Mouse (Mus musculus): ENCODE data around the gene Rtn4r. TPM values are rescaled to one million over a fixed set of nuclear protein-coding genes. Genes with fewer than 3 reads are reported as not detected.

Gene Rtn4r
- polyA plus RNA-seq, 1 experiment from 2014 or later: 0.79 TPM

GRCm38 (mm10) chr16:18128564-18128935, 1.1 kb downstream of the Rtn4r start:
- Histone ChIP-seq H3K9me3 (no peaks in the 10 kb centered on the region), H3K36me3 (no peaks in the 10 kb centered on the region), H3K4me1 (peaks cover 19% of the 10 kb centered on the region), H3K4me3 (peak overlapping the region; percentile 77; the same call in 1 of the 2 replicates), H3K27me3 (ENCODE audit: insufficient read depth, poor library complexity, severe bottlenecking) (peaks cover 92% of the 10 kb centered on the region), H3K27ac (no peak overlapping the region)
- DNase-seq (ENCODE audit: low spot score): no peak
- WGBS: 60% methylated on average over 6 of the region's 6 CpGs

DNA sequence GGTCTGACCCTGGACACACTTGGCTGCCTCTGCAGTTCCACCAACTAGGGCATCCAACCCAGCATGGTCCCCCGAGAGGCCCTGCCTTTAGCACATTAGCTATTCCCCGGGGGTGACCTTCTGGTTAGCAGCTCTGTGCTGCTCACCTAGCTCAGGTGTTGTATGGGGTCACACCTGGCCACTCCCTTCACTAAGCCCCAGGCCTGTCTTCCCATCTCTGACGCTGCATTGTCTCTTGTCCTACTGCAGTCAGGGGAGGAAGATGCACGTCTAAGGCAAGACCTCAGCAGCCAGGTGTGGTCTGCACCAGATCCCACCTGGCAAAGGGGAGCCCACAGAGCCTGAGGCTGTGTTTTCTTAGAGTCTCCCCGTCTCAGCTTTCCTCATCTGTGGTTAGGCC, 2.0 kb downstream of the Rtn4r start:
- Histone ChIP-seq H3K9me3 (no peaks in the 10 kb centered on the region), H3K27me3 (ENCODE audit: insufficient read depth, poor library complexity, severe bottlenecking) (peaks cover 93% of the 10 kb centered on the region), H3K36me3 (no peaks in the 10 kb centered on the region), H3K27ac (no peak overlapping the region), H3K4me3 (no peak overlapping the region), H3K4me1 (peaks cover 19% of the 10 kb centered on the region)
- 54% methylated on average over 5 of the region's 5 CpGs for WGBS
- no peak for DNase-seq (ENCODE audit: low spot score)

- no peak overlapping the region for H3K27ac ChIP-seq
- no peaks in the 10 kb centered on the region for H3K36me3 ChIP-seq
- no peak for DNase-seq (ENCODE audit: low spot score)
- WGBS: 54% methylated on average over 4 of the region's 4 CpGs
- H3K4me1 ChIP-seq: peaks cover 24% of the 10 kb centered on the region
- no peak overlapping the region for H3K4me3 ChIP-seq
- H3K27me3 ChIP-seq (ENCODE audit: insufficient read depth, poor library complexity, severe bottlenecking): peaks cover 94% of the 10 kb centered on the region
- no peaks in the 10 kb centered on the region for H3K9me3 ChIP-seq
Observed at GRCm38 (mm10) chr16:18130288-18130687, 2.8 kb downstream of the Rtn4r start.

DNA sequence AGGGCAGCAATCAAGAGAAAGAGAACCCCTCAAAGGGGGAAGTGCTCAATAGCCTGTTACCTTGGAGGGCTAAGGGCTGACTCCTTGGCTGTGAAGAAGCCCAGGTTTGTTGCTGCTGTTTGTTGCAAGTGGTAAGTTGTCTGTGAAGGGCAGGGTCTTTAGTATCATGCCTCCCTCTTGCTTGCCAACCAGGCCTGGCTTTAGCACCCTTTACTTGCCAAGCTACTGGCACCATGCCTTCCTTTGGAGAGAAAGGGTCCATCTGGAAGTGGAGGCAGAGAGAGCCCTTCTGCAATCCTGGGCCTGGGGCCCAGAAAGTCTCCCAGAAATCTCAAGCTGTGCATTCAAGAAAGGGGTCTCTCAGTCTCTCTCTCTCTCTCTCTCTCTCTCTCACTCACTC, 3.3 kb downstream of the Rtn4r start:
- Histone ChIP-seq H3K9me3 (no peaks in the 10 kb centered on the region), H3K27me3 (ENCODE audit: insufficient read depth, poor library complexity, severe bottlenecking) (peaks cover 94% of the 10 kb centered on the region), H3K36me3 (no peaks in the 10 kb centered on the region)

DNA sequence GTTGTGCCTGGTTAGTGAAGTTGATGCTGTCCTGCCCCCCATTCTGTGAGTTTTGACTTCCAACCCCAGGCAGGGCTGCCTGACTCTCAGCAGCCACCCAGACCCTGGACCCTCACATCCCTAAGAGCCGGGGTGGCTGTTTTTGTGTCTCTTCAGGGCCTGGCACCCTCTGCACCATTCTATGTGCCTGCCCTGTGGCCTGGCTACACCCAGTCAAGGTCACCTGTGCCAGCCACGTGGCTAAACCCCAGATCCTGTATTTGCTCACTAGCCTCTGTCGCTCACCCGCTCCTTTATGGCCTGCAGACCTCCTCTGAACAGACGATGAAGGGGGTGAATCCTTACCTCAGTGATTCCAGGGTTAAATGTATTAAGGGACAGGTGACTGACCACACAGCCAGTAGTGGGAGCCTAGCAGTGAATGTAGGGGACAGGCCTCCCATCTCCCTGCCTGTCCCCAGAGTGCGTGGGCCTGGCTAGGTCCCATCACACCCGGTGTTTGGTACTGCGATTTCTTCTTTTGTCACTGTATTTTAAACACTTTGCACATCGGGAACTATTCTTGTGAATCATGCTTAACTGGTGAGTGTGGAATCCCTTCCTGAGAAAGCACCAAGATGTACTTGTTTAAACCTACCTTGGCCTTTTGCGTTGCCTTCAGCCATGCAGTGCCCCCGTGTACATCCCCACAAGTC, 4.0 kb downstream of the Rtn4r start:
- Histone ChIP-seq H3K4me1 (peaks cover 26% of the 10 kb centered on the region), H3K27ac (no peak overlapping the region), H3K36me3 (no peaks in the 10 kb centered on the region), H3K9me3 (no peaks in the 10 kb centered on the region), H3K27me3 (ENCODE audit: insufficient read depth, poor library complexity, severe bottlenecking) (peaks cover 94% of the 10 kb centered on the region), H3K4me3 (no peak overlapping the region)
- 81% methylated on average over 11 of the region's 11 CpGs for WGBS
- no peak for DNase-seq (ENCODE audit: low spot score)

More for the DNA sequence above, 3.3 kb downstream of the Rtn4r start:
- no peak for DNase-seq (ENCODE audit: low spot score)
- no peak overlapping the region for H3K4me3 ChIP-seq
- H3K27ac ChIP-seq: no peak overlapping the region
- peaks cover 26% of the 10 kb centered on the region for H3K4me1 ChIP-seq

- Histone ChIP-seq H3K27me3 (ENCODE audit: insufficient read depth, poor library complexity, severe bottlenecking) (peaks cover 94% of the 10 kb centered on the region), H3K36me3 (no peaks in the 10 kb centered on the region), H3K27ac (no peak overlapping the region), H3K4me3 (no peak overlapping the region), H3K4me1 (peaks cover 21% of the 10 kb centered on the region), H3K9me3 (no peaks in the 10 kb centered on the region)
- no peak for DNase-seq (ENCODE audit: low spot score)
- WGBS: 55% methylated on average over 1 of the region's 1 CpGs
Observed at GRCm38 (mm10) chr16:18132026-18132425, 4.6 kb downstream of the Rtn4r start.

- 83% methylated on average over 3 of the region's 3 CpGs for WGBS
- no peaks in the 10 kb centered on the region for H3K36me3 ChIP-seq
- peaks cover 92% of the 10 kb centered on the region for H3K27me3 ChIP-seq (ENCODE audit: insufficient read depth, poor library complexity, severe bottlenecking)
- H3K4me1 ChIP-seq: peaks cover 15% of the 10 kb centered on the region
- no peak for DNase-seq (ENCODE audit: low spot score)
- H3K9me3 ChIP-seq: no peaks in the 10 kb centered on the region
- H3K4me3 ChIP-seq: no peak overlapping the region
- H3K27ac ChIP-seq: no peak overlapping the region
Observed at GRCm38 (mm10) chr16:18132575-18132974, 5.1 kb downstream of the Rtn4r start.

GRCm38 (mm10) chr16:18133133-18133920, 5.9 kb downstream of the Rtn4r start:
- Histone ChIP-seq H3K9me3 (no peaks in the 10 kb centered on the region), H3K27ac (no peak overlapping the region), H3K27me3 (ENCODE audit: insufficient read depth, poor library complexity, severe bottlenecking) (peaks cover 91% of the 10 kb centered on the region), H3K4me1 (peaks cover 8% of the 10 kb centered on the region; the same call in 1 of the 2 replicates), H3K36me3 (no peaks in the 10 kb centered on the region), H3K4me3 (no peak overlapping the region)
- DNase-seq (ENCODE audit: low spot score): no peak
- 76% methylated on average over 5 of the region's 5 CpGs for WGBS

DNA sequence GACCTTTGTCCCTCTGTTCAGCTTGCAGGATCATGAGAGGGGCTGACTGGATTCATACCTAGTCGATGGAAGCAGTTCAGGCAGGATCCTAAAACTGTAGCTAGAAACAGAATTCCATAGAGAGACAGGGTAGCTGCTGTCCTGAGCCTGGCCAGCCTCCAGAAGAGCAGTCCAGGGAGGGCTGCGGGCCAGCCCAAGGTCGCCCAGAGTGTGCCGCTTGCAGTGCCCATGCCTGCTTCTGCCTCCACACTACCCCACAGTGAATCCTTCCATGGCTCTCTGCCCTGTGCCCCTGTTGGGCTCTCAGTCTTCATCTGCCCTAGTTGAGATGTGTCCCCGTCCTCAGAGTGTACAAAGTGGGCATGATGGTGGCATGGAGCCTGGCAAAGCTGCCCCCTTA, 7.8 kb downstream of the Rtn4r start:
- no peak for DNase-seq (ENCODE audit: low spot score)
- no peaks in the 10 kb centered on the region for H3K36me3 ChIP-seq
- peaks cover 92% of the 10 kb centered on the region for H3K27me3 ChIP-seq (ENCODE audit: insufficient read depth, poor library complexity, severe bottlenecking)

GRCm38 (mm10) chr16:18136015-18136414, 8.6 kb downstream of the Rtn4r start:
- Histone ChIP-seq H3K9me3 (no peaks in the 10 kb centered on the region), H3K36me3 (no peaks in the 10 kb centered on the region), H3K27me3 (ENCODE audit: insufficient read depth, poor library complexity, severe bottlenecking) (peaks cover 85% of the 10 kb centered on the region), H3K4me3 (no peak overlapping the region), H3K4me1 (peaks cover 7% of the 10 kb centered on the region; the same call in 1 of the 2 replicates), H3K27ac (no peak overlapping the region)
- no peak for DNase-seq (ENCODE audit: low spot score)
- 72% methylated on average over 7 of the region's 7 CpGs for WGBS

More for the DNA sequence above, 7.8 kb downstream of the Rtn4r start:
- Histone ChIP-seq H3K27ac (no peak overlapping the region), H3K4me1 (peaks cover 7% of the 10 kb centered on the region; the same call in 1 of the 2 replicates), H3K9me3 (no peaks in the 10 kb centered on the region), H3K4me3 (no peak overlapping the region)
- WGBS: 82% methylated on average over 5 of the region's 5 CpGs

- 71% methylated on average over 8 of the region's 8 CpGs for WGBS
- Histone ChIP-seq H3K27me3 (ENCODE audit: insufficient read depth, poor library complexity, severe bottlenecking) (peaks cover 66% of the 10 kb centered on the region), H3K36me3 (no peaks in the 10 kb centered on the region), H3K4me1 (peaks cover 30% of the 10 kb centered on the region), H3K27ac (no peak overlapping the region), H3K4me3 (no peak overlapping the region), H3K9me3 (no peaks in the 10 kb centered on the region)
- DNase-seq (ENCODE audit: low spot score): no peak
Observed at GRCm38 (mm10) chr16:18144201-18144600, 16.8 kb downstream of the Rtn4r start.

GRCm38 (mm10) chr16:18145341-18145867, 18.0 kb downstream of the Rtn4r start:
- Histone ChIP-seq H3K27ac (no peak overlapping the region), H3K36me3 (no peaks in the 10 kb centered on the region), H3K4me1 (peaks cover 37% of the 10 kb centered on the region), H3K9me3 (no peaks in the 10 kb centered on the region), H3K4me3 (no peak overlapping the region), H3K27me3 (ENCODE audit: insufficient read depth, poor library complexity, severe bottlenecking) (peaks cover 60% of the 10 kb centered on the region)
- 65% methylated on average over 5 of the region's 6 CpGs for WGBS
- no peak for DNase-seq (ENCODE audit: low spot score)

DNA sequence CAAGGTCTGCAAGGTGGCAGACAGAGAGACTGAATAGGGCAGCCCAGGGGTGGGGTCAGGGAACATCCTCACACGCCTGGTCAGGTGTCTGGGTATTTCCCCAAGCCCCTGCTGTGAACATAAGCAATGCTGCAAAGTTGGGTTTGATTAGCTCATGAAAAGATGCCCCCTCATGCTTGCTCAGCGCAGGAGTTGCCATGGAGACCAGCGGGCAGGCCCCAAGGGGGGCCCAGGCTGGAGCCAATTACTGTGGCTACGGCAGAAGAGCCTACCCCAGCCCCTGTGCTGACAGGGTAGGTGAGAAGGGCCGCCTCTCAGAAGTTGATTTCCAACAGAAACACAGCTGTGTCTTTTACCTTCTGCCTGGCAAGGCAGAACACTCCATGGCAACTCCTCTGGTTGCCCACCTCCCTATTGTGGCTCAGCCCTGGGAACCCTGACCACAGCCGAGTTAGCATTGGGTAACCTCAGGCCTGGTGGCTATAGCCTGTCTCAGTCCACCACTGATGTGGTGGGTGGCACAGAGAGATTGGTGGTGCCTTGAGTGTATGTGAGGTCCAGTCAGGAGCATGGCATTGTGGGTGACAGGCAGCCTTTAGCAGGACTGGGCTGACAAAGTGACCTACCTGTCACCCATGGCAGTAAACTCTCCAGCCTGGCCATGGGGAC, 20.9 kb downstream of the Rtn4r start:
- 31% methylated on average over 6 of the region's 6 CpGs for WGBS
- Histone ChIP-seq H3K4me1 (peaks cover 47% of the 10 kb centered on the region), H3K36me3 (no peaks in the 10 kb centered on the region), H3K27ac (no peak overlapping the region), H3K27me3 (ENCODE audit: insufficient read depth, poor library complexity, severe bottlenecking) (peaks cover 74% of the 10 kb centered on the region), H3K9me3 (no peaks in the 10 kb centered on the region), H3K4me3 (no peak overlapping the region)
- DNase-seq (ENCODE audit: low spot score): no peak

Measured in heart, embryonic 10.5 days (tissue).